Mouse (Mus musculus) induced T-regulatory cell, adult 2 months (primary cell): ENCODE data around the gene Car6.
A peak's percentile ranks its signal among the peaks of the same experiment; 100 is the strongest.

ENCODE experiments used
- DNase-seq: peaks from one replicate; pipeline ENCODE4 v3.0.0-alpha.2; 2012; ENCODE audit warnings: low read depth

The Car6 gene

GRCm38 (mm10) chr4:150188236-150188635 lies 12.9 kb downstream of the Car6 start:
- DNase-seq = no peak

DNA sequence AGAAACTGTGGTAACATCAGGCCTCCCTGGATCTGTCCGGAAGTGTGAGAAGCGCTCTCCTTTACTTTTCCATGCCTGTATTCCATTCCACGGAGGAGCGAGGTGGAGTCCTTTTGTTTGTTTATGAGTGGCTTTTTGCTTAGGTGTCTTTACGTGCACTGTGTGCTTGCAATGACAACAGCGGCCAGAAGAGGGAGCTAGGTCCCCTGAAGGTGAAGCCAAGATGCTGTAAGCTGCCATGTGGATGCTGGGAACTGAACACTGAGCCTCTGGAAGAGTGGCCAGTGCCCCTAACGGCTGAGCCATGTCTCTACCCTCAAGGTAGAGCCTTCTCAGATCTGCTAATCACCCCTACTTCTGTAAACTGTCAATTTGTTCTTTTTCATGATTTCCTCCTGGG lies 19.8 kb downstream of the Car6 start:
- DNase-seq = peak; percentile 46

GRCm38 (mm10) chr4:150178131-150178530 lies 23.0 kb downstream of the Car6 start:
- no peak for DNase-seq

GRCm38 (mm10) chr4:150177122-150177521 lies 24.0 kb downstream of the Car6 start:
- DNase-seq = no peak

DNA sequence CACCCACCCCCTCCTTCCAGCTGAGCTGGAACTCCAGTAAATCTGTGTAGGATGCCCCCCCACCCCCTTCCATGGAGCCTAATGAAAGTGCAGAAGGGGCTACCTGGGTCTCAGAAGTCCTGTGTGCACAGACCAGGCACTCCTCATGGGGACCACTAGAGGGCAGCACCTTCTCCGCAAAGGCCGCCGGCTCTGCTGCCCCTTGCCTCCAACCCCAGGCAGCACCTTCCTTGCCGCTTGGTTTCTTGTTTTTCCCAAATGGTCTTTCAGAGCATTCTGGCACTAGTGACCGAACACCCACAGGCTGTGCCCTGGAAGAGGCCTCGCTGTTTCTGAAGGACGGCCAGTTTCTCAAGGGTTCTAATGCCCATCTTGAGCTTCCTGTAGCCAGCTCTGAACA lies 24.6 kb downstream of the Car6 start:
- DNase-seq = peak; percentile 72

GRCm38 (mm10) chr4:150174027-150174426 lies 27.1 kb downstream of the Car6 start:
- DNase-seq = peak; percentile 17

GRCm38 (mm10) chr4:150173281-150173680 lies 27.9 kb downstream of the Car6 start:
- peak; percentile 59 for DNase-seq

DNA sequence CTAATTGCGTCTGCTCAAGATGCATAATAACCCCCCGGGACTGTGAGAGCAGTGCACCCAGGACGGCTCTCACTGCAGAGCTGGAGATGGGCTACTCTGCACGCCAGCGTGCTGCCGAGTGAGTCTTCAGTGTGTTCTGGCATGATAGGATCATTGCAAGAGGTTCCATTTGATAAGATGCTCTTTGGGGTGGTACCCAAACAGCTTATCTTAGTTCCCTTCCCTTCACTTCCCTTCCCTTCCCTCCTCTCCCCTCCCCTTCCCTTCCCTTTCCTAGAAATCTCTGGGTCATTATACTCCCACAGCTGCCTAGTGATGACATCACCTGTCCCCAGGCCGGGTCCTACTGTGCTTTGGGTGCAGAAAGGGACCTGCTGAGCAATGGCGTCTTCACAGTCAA lies 29.0 kb downstream of the Car6 start:
- no peak for DNase-seq

DNA sequence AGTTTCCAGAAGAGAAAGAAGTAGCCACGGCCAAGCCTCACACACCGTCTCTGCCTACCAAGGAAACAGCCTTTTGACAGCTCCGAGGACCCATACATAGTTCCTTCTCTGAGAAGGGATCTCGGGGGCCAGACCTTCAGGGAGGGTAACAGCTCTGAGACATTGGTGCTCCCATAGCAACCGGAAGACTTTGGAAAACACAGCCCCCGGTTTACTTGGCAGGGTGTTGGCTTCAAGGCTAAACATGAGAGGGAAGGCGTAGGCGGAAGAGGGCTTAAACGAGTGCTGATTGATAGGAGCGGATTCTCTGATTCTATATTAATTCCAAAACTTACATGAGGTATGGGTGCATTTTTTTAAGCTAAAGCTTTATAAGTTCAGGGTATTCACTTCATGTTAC lies 32.7 kb downstream of the Car6 start:
- DNase-seq = no peak

- no peak for DNase-seq
Measured at GRCm38 (mm10) chr4:150164875-150165274, 36.3 kb downstream of the Car6 start.

- DNase-seq = peak; percentile 33
Measured at GRCm38 (mm10) chr4:150162561-150163169, 38.5 kb downstream of the Car6 start.

- DNase-seq = no peak
Measured at GRCm38 (mm10) chr4:150159458-150159857, 41.7 kb downstream of the Car6 start.

- DNase-seq = no peak
Measured at GRCm38 (mm10) chr4:150157348-150157882, 43.7 kb downstream of the Car6 start.

DNA sequence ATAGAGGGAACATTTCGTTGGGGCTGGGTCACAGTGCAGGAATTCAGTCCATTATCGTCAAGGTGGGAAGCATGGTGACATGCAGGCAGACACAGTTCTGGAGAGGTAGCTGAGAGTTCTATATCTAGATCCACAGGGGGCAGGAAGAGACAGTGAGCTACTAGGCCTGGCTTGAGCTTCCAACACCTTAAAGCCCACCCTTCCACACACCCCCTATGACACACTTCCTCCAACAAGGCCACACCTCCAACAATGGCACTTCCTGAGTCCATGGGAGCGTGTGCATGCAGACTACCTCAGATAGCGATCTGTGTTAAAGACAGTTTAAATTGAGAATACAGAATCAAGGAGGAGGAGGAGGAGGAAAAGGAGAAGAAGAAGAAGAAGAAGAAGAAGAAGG lies 45.4 kb downstream of the Car6 start:
- DNase-seq = no peak

DNA sequence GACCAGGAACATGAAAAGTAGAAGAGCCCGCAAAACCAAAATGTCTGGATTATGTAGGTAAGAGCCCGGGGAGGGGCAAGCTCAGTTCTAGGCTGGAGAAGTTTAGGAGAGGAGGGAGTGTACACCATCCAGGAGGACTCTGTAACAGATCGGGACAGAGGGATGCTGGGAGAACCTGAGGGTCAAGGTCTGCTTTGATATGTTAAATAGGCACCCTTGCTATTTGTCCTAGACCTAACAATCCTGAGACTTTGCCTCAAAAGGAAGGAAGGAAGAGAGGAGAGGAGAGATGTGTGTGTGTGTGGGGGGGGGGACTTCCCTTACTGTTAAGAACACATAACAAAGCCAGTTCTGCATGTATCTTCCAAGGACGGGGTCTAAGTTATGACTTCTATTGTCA lies 45.8 kb downstream of the Car6 start:
- no peak for DNase-seq

DNA sequence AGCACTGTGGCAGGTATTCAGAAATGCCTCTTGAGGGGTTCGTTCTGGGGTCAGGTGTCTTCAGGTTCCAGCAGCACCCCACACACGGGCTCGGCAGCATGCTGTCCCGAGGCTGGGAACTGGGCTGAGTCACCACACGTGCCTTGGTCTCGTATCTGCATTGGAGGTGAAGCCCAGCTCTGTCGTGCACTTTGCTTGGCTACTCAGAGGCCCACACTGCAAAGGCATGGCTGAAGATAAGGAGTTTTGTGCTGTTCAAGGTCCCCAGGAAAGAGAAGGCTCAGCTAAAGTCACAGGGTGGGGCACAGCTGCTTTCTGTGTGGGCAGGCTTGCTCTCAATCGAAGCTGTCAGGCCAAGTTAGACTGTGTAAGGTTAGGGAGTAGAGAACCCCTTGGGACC lies 48.6 kb downstream of the Car6 start:
- no peak for DNase-seq

DNA sequence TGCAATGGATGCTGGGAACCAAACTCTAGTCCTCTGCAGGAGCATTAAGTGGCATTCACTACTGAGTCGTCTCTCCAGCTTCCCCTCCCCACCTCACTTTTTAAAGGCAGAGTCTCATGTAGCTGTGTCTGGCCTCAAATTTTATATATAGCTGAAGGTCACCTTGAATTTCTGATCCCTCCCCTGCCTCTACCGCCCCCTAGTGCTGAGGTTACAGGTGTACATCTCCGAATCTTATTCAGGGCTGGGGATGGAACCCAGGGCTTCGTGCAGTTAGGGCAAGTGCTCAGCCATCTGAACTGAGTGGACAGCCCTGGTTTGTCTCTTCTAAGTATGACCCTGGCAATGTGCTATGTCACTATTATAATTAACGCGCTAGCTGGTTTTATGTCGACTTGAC lies 50.1 kb downstream of the Car6 start:
- peak; percentile 16 for DNase-seq

DNA sequence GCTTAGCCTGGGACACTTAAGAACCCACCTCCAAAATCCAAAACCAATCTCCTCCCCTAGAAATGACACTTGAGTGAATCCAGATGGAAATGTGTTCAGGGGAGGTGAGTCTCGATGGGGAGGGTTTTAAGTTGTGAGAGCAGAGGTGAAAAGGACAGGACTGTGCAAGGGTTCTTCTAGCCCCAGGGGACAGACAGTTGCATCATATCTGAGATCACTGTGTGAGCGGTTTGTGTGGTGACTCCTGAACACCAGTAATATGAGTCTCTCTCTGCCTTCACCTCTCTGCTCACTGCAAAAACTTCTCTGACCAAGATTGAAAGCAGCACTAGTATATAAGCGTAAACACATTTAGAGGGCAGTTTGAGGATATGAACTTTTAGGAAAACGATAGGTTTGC lies 54.8 kb downstream of the Car6 start:
- no peak for DNase-seq

GRCm38 (mm10) chr4:150144242-150144641 lies 56.9 kb downstream of the Car6 start:
- no peak for DNase-seq

- DNase-seq = no peak
Measured at GRCm38 (mm10) chr4:150140346-150140745, 60.8 kb downstream of the Car6 start.

GRCm38 (mm10) chr4:150139090-150139489 lies 62.0 kb downstream of the Car6 start:
- no peak for DNase-seq

- peak; percentile 74 for DNase-seq
Measured at GRCm38 (mm10) chr4:150138084-150138543, 63.0 kb downstream of the Car6 start.

DNA sequence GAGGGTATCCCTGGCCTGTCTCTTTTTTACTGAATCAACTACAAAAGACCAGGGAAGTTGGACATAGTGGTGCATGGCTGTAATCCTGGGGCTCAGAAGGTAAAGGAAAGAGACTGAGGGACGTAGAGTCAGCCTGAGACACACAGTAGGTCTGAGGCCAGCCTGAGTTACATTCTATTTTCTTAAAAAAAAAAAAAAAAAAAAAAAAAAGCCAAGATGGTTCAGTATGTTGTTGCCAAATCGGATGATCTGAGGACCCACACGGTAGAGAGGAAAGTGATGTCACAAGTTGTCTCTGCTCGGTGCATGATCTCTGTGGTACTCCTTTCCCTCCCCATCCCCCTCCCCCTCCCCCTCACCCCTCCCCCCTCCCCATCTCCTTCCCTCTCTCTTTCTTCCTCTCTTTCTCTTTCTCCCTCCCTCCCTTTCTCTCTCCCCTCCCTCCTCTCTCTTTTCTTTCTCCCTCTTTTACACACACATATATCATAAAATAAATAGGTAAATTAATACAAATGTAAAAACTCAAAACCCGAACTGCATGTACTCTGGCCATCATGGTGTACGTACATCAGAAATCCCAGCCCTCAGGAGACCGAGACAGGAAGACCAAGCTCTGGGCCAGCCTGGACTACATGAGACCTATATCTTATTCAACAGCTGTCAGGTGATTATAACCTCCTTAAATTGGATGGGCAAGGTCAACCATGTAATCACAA lies 63.6 kb downstream of the Car6 start:
- DNase-seq = peak; percentile 17
